Mouse (Mus musculus) CD4-positive helper T cell, adult 2 months (primary cell): ENCODE measurements at regions not wholly inside any gene's neighbourhood (a gene's known extent, or its start where the extent isn't known, plus 50 kb on each side); places are given as distances from the start of the nearest gene placed in this dataset.

Experiments
- DNase-seq: peaks from one replicate; pipeline ENCODE4 v3.0.0-alpha.2; 2012; ENCODE audit warnings: low read depth, missing footprints, low spot score

- DNase-seq = no peak
These were observed 67.2 kb upstream of the Chd2 start for GRCm38 (mm10) chr7:73608804-73609275.

GRCm38 (mm10) chr7:73608070-73608803 lies 66.6 kb upstream of the Chd2 start:
- DNase-seq = no peak

GRCm38 (mm10) chr7:73607450-73608005 lies 65.9 kb upstream of the Chd2 start:
- DNase-seq = peak; percentile 45

- DNase-seq = peak; percentile 98
These were observed 65.2 kb upstream of the Chd2 start for GRCm38 (mm10) chr7:73606677-73607449.

- DNase-seq = no peak
These were observed 63.0 kb upstream of the Chd2 start for GRCm38 (mm10) chr7:73604597-73604996.

- no peak for DNase-seq
These were observed 61.4 kb upstream of the Chd2 start for GRCm38 (mm10) chr7:73602815-73603551.

- no peak for DNase-seq
These were observed 59.7 kb upstream of the Chd2 start for GRCm38 (mm10) chr7:73601336-73601735.

GRCm38 (mm10) chr7:73600776-73601175 lies 59.1 kb upstream of the Chd2 start:
- no peak for DNase-seq

- DNase-seq = peak; percentile 57
These were observed 58.4 kb upstream of the Chd2 start for GRCm38 (mm10) chr7:73600003-73600385.

GRCm38 (mm10) chr7:73599354-73600002 lies 57.8 kb upstream of the Chd2 start:
- no peak for DNase-seq

- DNase-seq = no peak
These were observed 56.3 kb upstream of the Chd2 start for GRCm38 (mm10) chr7:73597968-73598367.

- DNase-seq = peak; percentile 67
These were observed 55.5 kb upstream of the Chd2 start for GRCm38 (mm10) chr7:73596866-73597840.

GRCm38 (mm10) chr7:73596415-73596814 lies 54.8 kb upstream of the Chd2 start:
- DNase-seq = peak; percentile 48

- no peak for DNase-seq
These were observed 54.2 kb upstream of the Chd2 start for GRCm38 (mm10) chr7:73595860-73596259.

GRCm38 (mm10) chr7:73595140-73595825 lies 53.7 kb upstream of the Chd2 start:
- DNase-seq = peak; percentile 96

GRCm38 (mm10) chr7:73594492-73595139 lies 53.0 kb upstream of the Chd2 start:
- DNase-seq = peak; percentile 59

GRCm38 (mm10) chr7:73593645-73594385 lies 52.2 kb upstream of the Chd2 start:
- peak; percentile 52 for DNase-seq

GRCm38 (mm10) chr7:73592857-73593256 lies 51.2 kb upstream of the Chd2 start:
- peak; percentile 57 for DNase-seq
